Mouse (Mus musculus): ENCODE measurements around the gene Cdk14. TPM values are rescaled to one million over a fixed set of nuclear protein-coding genes. Genes with fewer than 3 reads are reported as not detected.

Cdk14 gene
- polyA plus RNA-seq, 1 experiment from 2014 or later, result 14.4 TPM

- H3K9me3 ChIP-seq (replicated peaks; ENCODE audit: control insufficient read depth, low read length), result no peaks in the 10 kb centered on the region
- no peak overlapping the region for H3K4me3 ChIP-seq (replicated peaks; ENCODE audit: low read length)
- no peaks in the 10 kb centered on the region for H3K36me3 ChIP-seq (ENCODE audit: control insufficient read depth, insufficient read depth, low read length)
- 82% methylated on average over 9 of the region's 9 CpGs for whole genome bisulfite sequencing
- H3K27ac ChIP-seq (ENCODE audit: low read length), result no peak overlapping the region
- H3K4me2 ChIP-seq (ENCODE audit: low read depth, low read length), result no peak overlapping the region
- ATAC-seq (ENCODE audit: insufficient read depth, low FRiP score), result no peak
- H3K27me3 ChIP-seq (ENCODE audit: control insufficient read depth, insufficient read depth, low read length), result no peaks in the 10 kb centered on the region
- H3K9ac ChIP-seq (ENCODE audit: low read length), result no peak overlapping the region
- no peaks in the 10 kb centered on the region; the same call in 1 of the 2 replicates for H3K4me1 ChIP-seq (ENCODE audit: control insufficient read depth, insufficient read depth, low read length)
These were observed 214.1 kb downstream of the Cdk14 start for GRCm38 (mm10) chr5:5206012-5206411.

- no peak overlapping the region for H3K9ac ChIP-seq (ENCODE audit: low read length)
- no peaks in the 10 kb centered on the region for H3K27me3 ChIP-seq (ENCODE audit: control insufficient read depth, insufficient read depth, low read length)
- H3K4me1 ChIP-seq (ENCODE audit: control insufficient read depth, insufficient read depth, low read length), result no peaks in the 10 kb centered on the region
- H3K27ac ChIP-seq (ENCODE audit: low read length), result no peak overlapping the region
- H3K36me3 ChIP-seq (ENCODE audit: control insufficient read depth, insufficient read depth, low read length), result no peaks in the 10 kb centered on the region
- H3K9me3 ChIP-seq (replicated peaks; ENCODE audit: control insufficient read depth, low read length), result no peaks in the 10 kb centered on the region
- WGBS, result 94% methylated on average over 5 of the region's 5 CpGs
- H3K4me2 ChIP-seq (ENCODE audit: low read depth, low read length), result no peak overlapping the region
- no peak for ATAC-seq (ENCODE audit: insufficient read depth, low FRiP score)
- H3K4me3 ChIP-seq (replicated peaks; ENCODE audit: low read length), result no peak overlapping the region
These were observed 225.4 kb downstream of the Cdk14 start for GRCm38 (mm10) chr5:5194562-5195221.

- H3K4me2 ChIP-seq (ENCODE audit: low read depth, low read length), result no peak overlapping the region
- no peak overlapping the region for H3K4me3 ChIP-seq (replicated peaks; ENCODE audit: low read length)
- H3K9me3 ChIP-seq (replicated peaks; ENCODE audit: control insufficient read depth, low read length), result no peaks in the 10 kb centered on the region
- WGBS, result 38% methylated on average over 1 of the region's 1 CpGs
- no peaks in the 10 kb centered on the region for H3K27me3 ChIP-seq (ENCODE audit: control insufficient read depth, insufficient read depth, low read length)
- H3K9ac ChIP-seq (ENCODE audit: low read length), result no peak overlapping the region
- H3K36me3 ChIP-seq (ENCODE audit: control insufficient read depth, insufficient read depth, low read length), result no peaks in the 10 kb centered on the region
- no peak for ATAC-seq (ENCODE audit: insufficient read depth, low FRiP score)
- H3K4me1 ChIP-seq (ENCODE audit: control insufficient read depth, insufficient read depth, low read length), result no peaks in the 10 kb centered on the region
- no peak overlapping the region for H3K27ac ChIP-seq (ENCODE audit: low read length)
These were observed 230.5 kb downstream of the Cdk14 start for GRCm38 (mm10) chr5:5189590-5189989.

- Histone ChIP-seq H3K4me1 (ENCODE audit: control insufficient read depth, insufficient read depth, low read length) (no peaks in the 10 kb centered on the region), H3K9me3 (replicated peaks; ENCODE audit: control insufficient read depth, low read length) (no peaks in the 10 kb centered on the region), H3K36me3 (ENCODE audit: control insufficient read depth, insufficient read depth, low read length) (no peaks in the 10 kb centered on the region), H3K4me2 (ENCODE audit: low read depth, low read length) (no peak overlapping the region), H3K9ac (ENCODE audit: low read length) (no peak overlapping the region), H3K4me3 (replicated peaks; ENCODE audit: low read length) (no peak overlapping the region), H3K27ac (ENCODE audit: low read length) (no peak overlapping the region), H3K27me3 (ENCODE audit: control insufficient read depth, insufficient read depth, low read length) (no peaks in the 10 kb centered on the region)
- 63% methylated on average over 3 of the region's 3 CpGs for WGBS
- ATAC-seq (ENCODE audit: insufficient read depth, low FRiP score), result peak; percentile 37; the same call in 1 of the 2 replicates
These were observed 233.9 kb downstream of the Cdk14 start for GRCm38 (mm10) chr5:5185987-5186742.

- no peak for ATAC-seq (ENCODE audit: insufficient read depth, low FRiP score)
- H3K27ac ChIP-seq (ENCODE audit: low read length), result no peak overlapping the region
- H3K4me2 ChIP-seq (ENCODE audit: low read depth, low read length), result no peak overlapping the region
- no peak overlapping the region for H3K9ac ChIP-seq (ENCODE audit: low read length)
- H3K4me1 ChIP-seq (ENCODE audit: control insufficient read depth, insufficient read depth, low read length), result no peaks in the 10 kb centered on the region
- no peaks in the 10 kb centered on the region for H3K27me3 ChIP-seq (ENCODE audit: control insufficient read depth, insufficient read depth, low read length)
- H3K9me3 ChIP-seq (replicated peaks; ENCODE audit: control insufficient read depth, low read length), result no peaks in the 10 kb centered on the region
- H3K36me3 ChIP-seq (ENCODE audit: control insufficient read depth, insufficient read depth, low read length), result no peaks in the 10 kb centered on the region
- H3K4me3 ChIP-seq (replicated peaks; ENCODE audit: low read length), result no peak overlapping the region
These were observed 234.6 kb downstream of the Cdk14 start for GRCm38 (mm10) chr5:5185521-5185920.

- H3K27me3 ChIP-seq (ENCODE audit: control insufficient read depth, insufficient read depth, low read length), result no peaks in the 10 kb centered on the region
- H3K36me3 ChIP-seq (ENCODE audit: control insufficient read depth, insufficient read depth, low read length), result no peaks in the 10 kb centered on the region
- no peak overlapping the region for H3K4me3 ChIP-seq (replicated peaks; ENCODE audit: low read length)
- WGBS, result 60% methylated on average over 2 of the region's 2 CpGs
- H3K4me1 ChIP-seq (ENCODE audit: control insufficient read depth, insufficient read depth, low read length), result no peaks in the 10 kb centered on the region
- no peak overlapping the region for H3K9ac ChIP-seq (ENCODE audit: low read length)
- H3K9me3 ChIP-seq (replicated peaks; ENCODE audit: control insufficient read depth, low read length), result no peaks in the 10 kb centered on the region
- H3K27ac ChIP-seq (ENCODE audit: low read length), result no peak overlapping the region
- peak; percentile 37; the same call in 1 of the 2 replicates for ATAC-seq (ENCODE audit: insufficient read depth, low FRiP score)
- no peak overlapping the region for H3K4me2 ChIP-seq (ENCODE audit: low read depth, low read length)
These were observed 239.4 kb downstream of the Cdk14 start for GRCm38 (mm10) chr5:5180711-5181110.

- Histone ChIP-seq H3K4me1 (ENCODE audit: control insufficient read depth, insufficient read depth, low read length) (no peaks in the 10 kb centered on the region), H3K27ac (ENCODE audit: low read length) (no peak overlapping the region), H3K36me3 (ENCODE audit: control insufficient read depth, insufficient read depth, low read length) (no peaks in the 10 kb centered on the region), H3K4me3 (replicated peaks; ENCODE audit: low read length) (no peak overlapping the region), H3K9me3 (replicated peaks; ENCODE audit: control insufficient read depth, low read length) (no peaks in the 10 kb centered on the region), H3K9ac (ENCODE audit: low read length) (no peak overlapping the region), H3K4me2 (ENCODE audit: low read depth, low read length) (no peak overlapping the region), H3K27me3 (ENCODE audit: control insufficient read depth, insufficient read depth, low read length) (no peaks in the 10 kb centered on the region)
- ATAC-seq (ENCODE audit: insufficient read depth, low FRiP score), result peak; percentile 5; the same call in 1 of the 2 replicates
These were observed 239.8 kb downstream of the Cdk14 start for GRCm38 (mm10) chr5:5180311-5180710.

GRCm38 (mm10) chr5:5176052-5176451, 244.1 kb downstream of the Cdk14 start:
- no peaks in the 10 kb centered on the region for H3K27me3 ChIP-seq (ENCODE audit: control insufficient read depth, insufficient read depth, low read length)
- WGBS, result 86% methylated on average over 10 of the region's 10 CpGs
- H3K9ac ChIP-seq (ENCODE audit: low read length), result no peak overlapping the region
- no peak for ATAC-seq (ENCODE audit: insufficient read depth, low FRiP score)
- H3K4me2 ChIP-seq (ENCODE audit: low read depth, low read length), result no peak overlapping the region
- H3K4me1 ChIP-seq (ENCODE audit: control insufficient read depth, insufficient read depth, low read length), result no peaks in the 10 kb centered on the region
- H3K4me3 ChIP-seq (replicated peaks; ENCODE audit: low read length), result no peak overlapping the region
- H3K9me3 ChIP-seq (replicated peaks; ENCODE audit: control insufficient read depth, low read length), result no peaks in the 10 kb centered on the region
- H3K36me3 ChIP-seq (ENCODE audit: control insufficient read depth, insufficient read depth, low read length), result no peaks in the 10 kb centered on the region
- no peak overlapping the region for H3K27ac ChIP-seq (ENCODE audit: low read length)

GRCm38 (mm10) chr5:5175611-5176010, 244.5 kb downstream of the Cdk14 start:
- no peak overlapping the region for H3K4me3 ChIP-seq (replicated peaks; ENCODE audit: low read length)
- WGBS, result 80% methylated on average over 1 of the region's 1 CpGs

More at GRCm38 (mm10) chr5:5175611-5176010, 244.5 kb downstream of the Cdk14 start:
- no peak for ATAC-seq (ENCODE audit: insufficient read depth, low FRiP score)
- H3K4me1 ChIP-seq (ENCODE audit: control insufficient read depth, insufficient read depth, low read length), result no peaks in the 10 kb centered on the region
- H3K36me3 ChIP-seq (ENCODE audit: control insufficient read depth, insufficient read depth, low read length), result no peaks in the 10 kb centered on the region
- H3K27me3 ChIP-seq (ENCODE audit: control insufficient read depth, insufficient read depth, low read length), result no peaks in the 10 kb centered on the region
- no peaks in the 10 kb centered on the region for H3K9me3 ChIP-seq (replicated peaks; ENCODE audit: control insufficient read depth, low read length)
- no peak overlapping the region for H3K4me2 ChIP-seq (ENCODE audit: low read depth, low read length)
- no peak overlapping the region for H3K9ac ChIP-seq (ENCODE audit: low read length)
- no peak overlapping the region for H3K27ac ChIP-seq (ENCODE audit: low read length)

Data from stomach, embryonic 16.5 days (tissue).